Mouse (Mus musculus): ENCODE measurements around the gene Selplg.

Selplg gene

GRCm38 (mm10) chr5:113825558-113825957 is 6.9 kb downstream of the Selplg start:
- no peak for DNase-seq (ENCODE audit: low read depth, low spot score)

DNA sequence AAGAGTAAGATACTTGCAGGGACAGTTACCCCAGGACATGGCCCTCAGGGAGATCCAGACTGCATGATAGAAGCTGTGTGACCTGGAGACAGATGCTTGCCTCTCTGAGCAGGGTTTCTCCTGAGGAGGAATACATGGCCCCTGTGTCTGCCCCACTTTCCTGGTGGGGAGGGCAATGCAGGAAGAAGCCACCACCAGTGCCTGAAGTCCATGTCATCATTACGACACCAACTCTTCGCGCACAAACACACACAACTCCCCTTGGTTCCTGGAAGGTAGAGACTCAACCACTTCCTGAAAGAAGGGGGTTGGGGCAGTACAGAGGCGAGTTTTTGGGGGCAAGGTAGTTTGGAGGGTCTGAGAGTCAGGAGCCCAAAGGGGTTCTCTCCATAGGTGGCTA is 8.2 kb downstream of the Selplg start:
- DNase-seq (ENCODE audit: low read depth, low spot score): no peak

- peak; percentile 88 for DNase-seq (ENCODE audit: low read depth, low spot score)
These were observed 13.9 kb downstream of the Selplg start for GRCm38 (mm10) chr5:113818572-113818971.

DNA sequence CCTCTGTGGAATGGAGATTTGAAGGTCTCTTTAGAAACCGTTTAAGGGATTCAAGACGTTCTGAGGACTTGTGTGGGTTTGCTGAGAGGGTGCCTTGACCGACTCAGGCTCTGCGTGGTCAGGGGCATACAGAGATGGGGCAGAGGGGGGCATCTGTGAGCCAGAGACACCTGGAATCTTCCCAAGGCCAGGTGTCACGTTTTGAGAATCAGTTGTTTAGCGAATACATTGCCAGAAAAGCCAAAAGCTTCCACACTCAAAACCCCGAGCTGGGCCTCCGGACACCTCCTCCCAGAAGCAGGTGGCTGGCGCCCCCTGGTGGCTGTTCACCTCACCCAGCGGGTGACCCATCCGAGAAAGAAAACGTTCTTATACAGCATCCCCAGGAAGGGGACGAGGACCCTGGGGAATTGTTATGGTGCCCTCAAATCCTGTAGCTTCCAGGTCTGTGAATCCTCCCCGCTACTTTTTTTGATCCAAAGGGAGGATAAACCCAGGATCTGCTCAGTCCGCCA is 16.7 kb downstream of the Selplg start:
- DNase-seq (ENCODE audit: low read depth, low spot score): peak; percentile 78

DNA sequence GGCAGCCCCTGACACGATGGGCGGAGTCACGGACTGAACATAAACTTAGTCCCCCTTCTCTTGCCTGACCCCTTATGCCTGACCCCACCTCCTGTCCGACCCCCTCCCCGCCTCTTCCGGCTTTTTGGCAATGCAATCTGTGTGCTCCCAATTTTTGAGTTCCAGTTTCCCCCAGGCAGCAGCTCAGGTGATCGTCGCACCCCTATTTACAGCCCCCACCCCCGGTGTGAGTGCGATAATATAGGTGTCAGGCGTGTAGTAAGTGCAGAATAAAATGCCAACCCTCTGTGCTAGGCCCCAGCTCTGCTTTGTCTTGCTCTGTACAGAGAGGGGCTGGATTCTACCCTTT is 17.4 kb downstream of the Selplg start:
- no peak for DNase-seq (ENCODE audit: low read depth, low spot score)

- no peak for DNase-seq (ENCODE audit: low read depth, low spot score)
These were observed 18.1 kb downstream of the Selplg start for GRCm38 (mm10) chr5:113814111-113815040.

- DNase-seq (ENCODE audit: low read depth, low spot score): peak; percentile 85
These were observed 18.8 kb downstream of the Selplg start for GRCm38 (mm10) chr5:113813608-113814007.

DNA sequence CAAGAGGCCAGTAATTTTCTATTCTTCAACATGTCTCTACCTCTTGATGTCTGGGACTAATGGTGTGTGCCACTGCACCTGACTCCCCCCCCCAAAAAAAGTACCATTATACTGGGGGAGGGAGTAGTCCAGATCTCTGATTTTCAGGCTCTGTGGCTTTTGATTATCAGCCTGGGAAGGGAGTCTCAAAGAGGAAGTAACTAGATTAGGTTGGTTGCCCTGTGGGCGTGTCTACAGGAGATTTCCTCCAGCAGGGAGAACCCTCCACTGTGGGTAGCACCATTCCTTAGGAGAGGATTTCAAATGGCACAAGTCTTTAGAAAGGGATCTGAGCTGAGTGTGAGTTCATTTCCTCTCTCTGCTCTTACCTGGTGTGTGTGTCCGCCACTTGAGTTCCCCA is 19.8 kb downstream of the Selplg start:
- no peak for DNase-seq (ENCODE audit: low read depth, low spot score)

DNA sequence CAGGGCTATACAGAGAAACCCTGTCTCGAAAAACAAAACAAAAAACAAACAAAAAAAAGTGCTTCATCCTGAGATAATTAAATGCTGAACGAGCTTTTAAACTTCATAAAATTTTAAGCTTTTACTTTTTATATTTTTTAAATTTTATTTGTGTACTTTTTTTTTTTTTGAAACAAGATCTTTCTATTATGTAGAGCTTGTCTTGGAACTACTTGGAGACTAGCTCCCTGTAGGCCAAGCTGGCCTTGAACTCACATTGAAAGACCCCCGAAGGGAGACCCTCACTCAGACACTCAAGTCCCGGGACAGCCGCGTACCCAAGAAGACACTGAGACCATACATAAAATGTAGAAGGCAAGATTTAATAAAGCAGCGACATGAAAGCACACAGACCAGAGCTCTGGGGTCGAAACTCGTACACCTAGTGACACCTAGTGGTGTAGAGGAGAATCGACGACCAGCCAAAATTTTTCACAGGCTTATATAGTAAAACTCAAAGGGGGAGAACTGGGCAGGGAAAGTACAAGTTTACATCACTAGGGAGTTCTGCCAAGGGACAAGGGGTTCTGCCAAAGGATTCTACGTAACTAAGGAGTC is 20.5 kb downstream of the Selplg start:
- peak; percentile 43 for DNase-seq (ENCODE audit: low read depth, low spot score)

GRCm38 (mm10) chr5:113810111-113810510 is 22.3 kb downstream of the Selplg start:
- no peak for DNase-seq (ENCODE audit: low read depth, low spot score)

DNA sequence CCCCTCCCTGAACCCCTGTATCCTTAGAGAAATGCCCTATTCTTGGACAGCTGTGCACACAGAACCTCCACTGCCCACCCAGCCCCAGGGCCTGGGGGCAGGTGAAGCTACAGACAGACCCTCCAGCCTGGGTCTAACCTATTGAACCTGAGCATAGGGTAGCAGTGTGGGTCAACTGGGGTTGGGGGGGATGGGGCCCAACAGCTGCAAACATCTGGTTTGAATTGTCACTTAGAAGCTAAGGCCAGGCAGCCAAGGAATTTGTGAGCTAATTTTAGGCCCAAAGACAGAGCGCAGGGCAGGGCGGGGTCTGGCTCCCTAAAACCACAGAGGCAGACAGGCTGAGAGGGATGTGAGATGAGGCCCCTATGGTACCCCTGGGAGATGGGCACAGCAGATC is 24.3 kb downstream of the Selplg start:
- DNase-seq (ENCODE audit: low read depth, low spot score): no peak

GRCm38 (mm10) chr5:113807712-113808111 is 24.7 kb downstream of the Selplg start:
- no peak for DNase-seq (ENCODE audit: low read depth, low spot score)

DNA sequence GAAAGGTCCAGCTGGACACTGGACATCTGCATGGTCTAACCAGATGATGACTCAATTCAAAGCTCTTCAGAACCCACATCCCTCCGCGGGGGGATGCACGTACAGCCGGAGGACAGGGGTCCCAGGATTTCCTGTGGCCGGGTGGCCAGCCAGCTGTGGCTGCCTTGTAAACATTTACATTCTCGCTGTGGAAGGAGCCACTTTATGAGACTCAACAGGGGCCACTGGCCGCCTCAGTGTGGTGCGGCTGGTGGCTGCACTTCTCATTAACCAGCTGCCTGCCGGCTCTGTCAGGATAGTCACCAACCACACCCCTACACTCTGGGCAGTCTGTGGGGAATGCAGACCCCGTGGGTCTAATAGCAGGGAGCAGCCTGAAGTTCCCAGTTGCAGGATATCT is 26.0 kb downstream of the Selplg start:
- DNase-seq (ENCODE audit: low read depth, low spot score): no peak

GRCm38 (mm10) chr5:113805301-113805700 is 27.1 kb downstream of the Selplg start:
- DNase-seq (ENCODE audit: low read depth, low spot score): no peak

GRCm38 (mm10) chr5:113804395-113804966 is 28.0 kb downstream of the Selplg start:
- no peak for DNase-seq (ENCODE audit: low read depth, low spot score)

GRCm38 (mm10) chr5:113800280-113800679 is 32.2 kb downstream of the Selplg start, which contains the start of gene Tmem119:
Gene Tmem119 (minus strand): TSS chr5:113800516.
- peak; percentile 61 for DNase-seq (ENCODE audit: low read depth, low spot score)

DNA sequence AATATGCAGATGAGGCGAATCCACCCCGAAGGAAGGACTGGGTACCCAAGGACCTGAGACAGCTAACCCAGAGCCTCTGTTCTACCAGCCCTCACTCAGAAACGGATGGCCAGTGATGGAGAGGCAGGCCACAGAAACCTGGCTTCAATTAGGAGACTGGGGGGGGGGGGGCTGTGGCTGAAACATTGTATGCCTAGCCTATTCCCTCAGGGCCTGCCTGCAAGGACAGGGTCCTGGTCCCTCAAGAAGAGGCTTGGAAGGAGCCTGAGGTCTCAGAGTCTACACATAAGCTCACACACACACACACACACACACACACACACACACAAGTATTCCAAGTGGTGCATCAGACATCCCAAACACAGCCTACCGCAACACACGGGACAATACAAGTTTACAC is 32.8 kb downstream of the Selplg start:
- DNase-seq (ENCODE audit: low read depth, low spot score): no peak

- DNase-seq (ENCODE audit: low read depth, low spot score): no peak
These were observed 33.9 kb downstream of the Selplg start for GRCm38 (mm10) chr5:113798525-113798924.

DNA sequence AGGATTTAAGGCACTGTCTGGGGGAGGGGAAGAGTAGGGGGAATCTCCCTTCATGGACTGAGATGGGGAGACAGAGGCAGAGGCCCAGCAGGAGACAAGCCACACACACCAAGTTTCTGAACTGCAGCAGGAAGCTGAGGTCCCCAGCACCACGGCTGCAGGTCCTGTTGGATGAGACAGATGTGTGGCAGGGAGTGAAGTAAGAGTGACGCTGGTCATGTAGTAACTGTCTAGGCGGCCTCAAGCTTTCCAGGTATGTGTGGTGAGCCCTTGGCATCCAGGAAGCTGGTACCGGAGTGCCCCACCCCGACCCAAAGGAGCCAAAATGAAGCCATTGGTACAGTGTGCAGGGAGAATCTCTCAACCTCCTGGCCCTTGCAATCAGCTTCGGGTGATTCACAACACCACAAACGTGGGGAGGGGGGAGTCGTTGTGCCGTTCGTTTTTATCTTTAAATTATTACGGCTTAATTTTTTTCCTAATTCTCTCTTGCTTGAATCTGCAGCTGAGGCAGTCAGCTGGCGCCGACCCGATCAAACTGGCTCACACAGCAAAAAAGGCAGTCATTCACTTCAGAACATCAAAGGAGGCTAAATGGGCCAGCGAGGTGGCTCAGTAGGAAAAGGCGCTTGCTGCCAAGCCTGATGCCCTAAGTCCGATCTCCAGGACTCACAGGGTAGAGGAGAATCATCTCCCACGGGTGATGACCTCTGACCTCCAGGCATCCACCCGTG is 35.1 kb downstream of the Selplg start:
- DNase-seq (ENCODE audit: low read depth, low spot score): no peak

DNA sequence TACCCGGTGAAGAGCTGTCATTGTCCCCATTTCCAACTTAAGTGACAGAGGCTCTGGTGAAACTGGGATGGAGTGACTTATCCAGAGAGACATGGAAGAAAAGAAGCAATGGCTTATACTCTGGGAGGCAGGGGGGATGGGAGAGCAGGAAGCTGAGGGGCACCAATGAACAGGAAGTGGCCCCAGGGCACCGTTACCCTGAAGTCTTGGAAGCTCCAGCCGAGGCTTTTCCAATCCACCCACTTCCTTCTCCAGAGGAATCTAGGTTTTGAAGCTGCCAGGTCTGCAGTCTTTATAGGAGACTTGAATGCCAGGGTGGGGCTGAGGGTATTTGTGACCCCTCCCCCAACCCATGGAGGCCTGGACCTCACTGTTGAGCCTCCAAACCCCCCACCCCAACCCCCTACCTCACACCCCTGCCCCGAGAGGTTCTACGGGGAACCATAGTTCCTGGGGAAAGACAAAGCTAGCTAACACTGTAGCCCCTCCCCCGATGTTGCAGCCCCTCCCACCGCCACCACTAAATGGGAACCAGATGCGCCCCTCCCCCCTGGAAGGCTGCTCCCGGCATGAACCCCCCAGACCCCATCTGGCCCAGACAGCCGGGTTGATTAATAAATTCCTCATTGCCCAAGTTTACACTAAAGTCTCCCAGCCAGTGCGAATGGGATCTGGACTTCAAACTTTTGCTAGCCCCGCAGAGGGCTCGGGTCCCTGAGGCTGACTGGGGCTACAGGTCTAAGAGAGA is 35.9 kb downstream of the Selplg start:
- peak; percentile 41 for DNase-seq (ENCODE audit: low read depth, low spot score)

Measured in R1 (cell line).